Mouse (Mus musculus) stomach, postnatal 0 days (tissue): ENCODE data around the gene Sbf2.

Experiments
- CTCF ChIP-seq: IDR thresholded peaks from 2 replicates; pipeline ENCODE4 v1.5.1; 2016; ENCODE audit warnings: antibody characterized with exemption, low read depth, mild to moderate bottlenecking, moderate library complexity
- EP300 ChIP-seq: optimal IDR thresholded peaks from 2 replicates; pipeline ENCODE3; 2016; ENCODE audit warnings: antibody characterized with exemption

DNA sequence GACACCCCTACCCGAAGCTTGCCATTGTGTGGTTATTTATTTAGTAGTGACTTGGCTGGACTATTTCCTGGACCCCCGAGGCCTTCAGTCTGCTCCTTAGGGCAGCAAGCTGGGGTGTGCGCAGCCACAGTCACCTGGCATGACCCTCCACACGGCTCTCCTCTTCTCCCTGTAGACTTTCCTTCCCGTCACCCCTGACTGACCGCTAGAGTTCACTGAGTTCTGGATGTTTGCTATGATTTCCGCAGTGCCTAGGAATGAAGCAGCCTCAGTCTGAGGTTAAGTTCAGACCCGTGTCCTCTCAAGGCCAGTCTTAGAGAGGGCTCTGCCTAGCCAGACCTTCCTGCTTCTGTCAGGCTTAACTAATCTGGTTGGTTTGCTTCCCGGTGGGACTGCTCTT is 342.9 kb downstream of the Sbf2 start:
- TF ChIP-seq CTCF: no peak
- no peak for TF ChIP-seq EP300
